Mouse (Mus musculus): ENCODE measurements at regions not wholly inside any gene's neighbourhood (a gene's known extent, or its start where the extent isn't known, plus 50 kb on each side); places are given as distances from the start of the nearest gene placed in this dataset.
A peak's percentile ranks its signal among the peaks of the same experiment; 100 is the strongest.

DNA sequence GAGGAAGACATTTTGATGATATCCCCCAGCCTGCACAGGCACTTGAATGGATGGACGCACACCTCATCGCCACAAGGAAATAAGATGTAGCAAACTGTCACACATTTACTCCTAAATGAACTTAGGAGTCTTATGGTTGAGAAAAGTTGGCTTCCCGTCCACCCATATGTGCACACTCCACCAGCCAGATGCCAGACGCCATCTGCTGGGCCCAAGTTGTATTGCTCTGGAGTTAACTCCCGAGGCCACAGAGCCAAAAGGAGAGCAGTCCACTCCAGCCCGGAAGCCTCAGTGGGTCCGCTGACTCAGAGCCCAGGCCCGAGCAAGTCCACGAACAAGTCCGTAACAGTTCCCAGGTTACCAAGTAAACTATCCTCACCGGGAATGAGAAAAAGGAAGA is 197.1 kb downstream of the Msrb3 start:
- in situ Hi-C loops (cut with MboI; ENCODE audit: low sequenced_read_pairs in 2 of 2, unreplicated experiment in 2 of 2), result no loop called here
- H3K27ac ChIP-seq (ENCODE audit: insufficient read depth, low read depth, low read length, poor library complexity, severe bottlenecking), result no peak overlapping the region
- TF ChIP-seq HCFC1 (IDR thresholded peaks at IDR 0.05; ENCODE audit: borderline replicate concordance, insufficient read depth, low read length) (no peak), ZC3H11A (IDR thresholded peaks at IDR 0.05; ENCODE audit: borderline replicate concordance, low read depth, low read length) (peak; percentile 75; the same call in 1 of the 2 replicates)
- H3K9ac ChIP-seq (ENCODE audit: insufficient read depth, low read depth, low read length, poor library complexity, severe bottlenecking), result no peak overlapping the region
- H3K4me3 ChIP-seq (ENCODE audit: insufficient read depth in 1 of 2, low read depth in 1 of 2, low read length in 2 of 2, poor library complexity in 1 of 2, severe bottlenecking in 1 of 2), result no peak overlapping the region
- H3K4me1 ChIP-seq (ENCODE audit: control insufficient read depth in 2 of 2, insufficient read depth in 2 of 2, low read length in 2 of 2, poor library complexity in 1 of 2), result peaks cover 0 to 2% of the 10 kb centered on the region in 2 experiments; a peak in 1 of 4 replicates
- H3K9me3 ChIP-seq (ENCODE audit: control insufficient read depth, insufficient read depth, low read depth, low read length), result no peaks in the 10 kb centered on the region
- DNase-seq (ENCODE audit: low read depth, low spot score), result no peak
- H3K36me3 ChIP-seq (ENCODE audit: control insufficient read depth, insufficient read depth, low read length, poor library complexity, severe bottlenecking), result no peaks in the 10 kb centered on the region

DNA sequence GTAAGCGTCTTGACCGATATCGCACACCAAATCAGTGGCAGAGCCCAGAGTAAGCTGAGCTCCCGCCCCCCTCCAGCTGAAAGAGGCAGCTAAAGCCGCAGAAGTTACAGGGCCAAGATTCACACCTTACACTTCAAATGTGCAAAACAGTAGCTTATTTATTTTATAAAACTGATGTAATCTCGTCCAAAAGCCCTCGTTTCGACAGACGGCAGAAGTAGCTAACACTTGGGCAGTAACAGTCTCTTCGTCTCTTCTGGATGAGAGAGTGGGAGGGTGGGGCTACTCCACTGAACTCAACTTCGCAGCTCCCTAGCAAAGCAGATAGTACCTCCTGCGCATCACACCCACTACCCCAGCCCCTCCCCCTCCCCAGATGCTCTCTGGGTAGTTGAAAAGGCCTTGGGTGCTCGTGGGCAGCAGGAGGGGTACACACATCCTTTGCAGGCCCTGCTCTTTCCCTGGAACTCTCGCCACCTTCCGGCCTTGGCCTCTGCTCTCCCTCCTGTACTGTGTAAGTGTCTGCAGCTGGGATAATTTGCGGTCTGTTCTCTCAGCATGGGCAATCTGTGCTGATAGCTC is 201.5 kb downstream of the Msrb3 start:
- in situ Hi-C loops (cut with MboI; ENCODE audit: low sequenced_read_pairs in 2 of 2, unreplicated experiment in 2 of 2), result no loop called here
- no peak for DNase-seq (ENCODE audit: low read depth, low spot score)
- Histone ChIP-seq H3K4me3 (ENCODE audit: insufficient read depth in 1 of 2, low read depth in 1 of 2, low read length in 2 of 2, poor library complexity in 1 of 2, severe bottlenecking in 1 of 2) (no peak overlapping the region), H3K9me3 (ENCODE audit: control insufficient read depth, insufficient read depth, low read depth, low read length) (no peaks in the 10 kb centered on the region), H3K4me1 (ENCODE audit: control insufficient read depth in 2 of 2, insufficient read depth in 2 of 2, low read length in 2 of 2, poor library complexity in 1 of 2) (peaks cover 0 to 4% of the 10 kb centered on the region in 2 experiments; a peak in 2 of 4 replicates), H3K36me3 (ENCODE audit: control insufficient read depth, insufficient read depth, low read length, poor library complexity, severe bottlenecking) (no peaks in the 10 kb centered on the region), H3K9ac (ENCODE audit: insufficient read depth, low read depth, low read length, poor library complexity, severe bottlenecking) (no peak overlapping the region), H3K27ac (ENCODE audit: insufficient read depth, low read depth, low read length, poor library complexity, severe bottlenecking) (no peak overlapping the region)
- no peak for TF ChIP-seq MAFK (IDR thresholded peaks at IDR 0.05; ENCODE audit: insufficient read depth, low read depth, low read length)

DNA sequence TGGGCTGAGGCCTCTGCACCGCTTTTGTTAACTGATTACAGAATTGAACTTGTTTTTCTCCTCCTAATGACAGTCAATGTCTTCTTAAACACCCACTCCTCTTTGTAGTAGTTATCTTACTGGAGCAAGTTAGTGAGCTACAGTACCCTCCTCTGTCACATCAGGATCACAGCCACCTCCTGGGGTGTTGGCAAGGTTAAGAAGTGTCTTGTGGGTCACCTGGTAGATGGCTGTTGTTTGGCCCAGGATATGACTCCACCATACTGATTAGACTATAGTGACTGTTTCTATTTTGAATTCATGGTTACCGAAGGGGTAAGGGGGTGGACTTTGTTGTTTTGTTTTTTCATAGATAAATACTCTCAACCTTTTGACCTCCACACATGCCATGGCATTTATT is 202.4 kb downstream of the Msrb3 start:
- DNase-seq (ENCODE audit: low read depth, low spot score), result no peak
- in situ Hi-C loops (cut with MboI; ENCODE audit: low sequenced_read_pairs in 2 of 2, unreplicated experiment in 2 of 2), result no loop called here

GRCm38 (mm10) chr10:120694472-120694871 is 204.4 kb downstream of the Msrb3 start:
- no peaks in the 10 kb centered on the region for H3K9me3 ChIP-seq (ENCODE audit: control insufficient read depth, insufficient read depth, low read depth, low read length)
- no peak overlapping the region for H3K9ac ChIP-seq (ENCODE audit: insufficient read depth, low read depth, low read length, poor library complexity, severe bottlenecking)
- no peak for TF ChIP-seq ZC3H11A (IDR thresholded peaks at IDR 0.05; ENCODE audit: borderline replicate concordance, low read depth, low read length)
- TF ChIP-seq MAFK (IDR thresholded peaks at IDR 0.05; ENCODE audit: insufficient read depth, low read depth, low read length), result no peak
- TF ChIP-seq CHD2 (IDR thresholded peaks at IDR 0.05; ENCODE audit: low read depth, low read length), result 0 out of 2 replicates have a peak, but pooled peaks have one; percentile 13
- no peak for TF ChIP-seq HCFC1 (IDR thresholded peaks at IDR 0.05; ENCODE audit: borderline replicate concordance, insufficient read depth, low read length)
- TF ChIP-seq ZNF384 (IDR thresholded peaks at IDR 0.05; ENCODE audit: low read depth, low read length), result no peak
- no peak overlapping the region for H3K27ac ChIP-seq (ENCODE audit: insufficient read depth, low read depth, low read length, poor library complexity, severe bottlenecking)
- H3K4me3 ChIP-seq (ENCODE audit: insufficient read depth in 1 of 2, low read depth in 1 of 2, low read length in 2 of 2, poor library complexity in 1 of 2, severe bottlenecking in 1 of 2), result no peak overlapping the region
- in situ Hi-C loops (cut with MboI; ENCODE audit: low sequenced_read_pairs in 2 of 2, unreplicated experiment in 2 of 2), result no loop called here
- H3K36me3 ChIP-seq (ENCODE audit: control insufficient read depth, insufficient read depth, low read length, poor library complexity, severe bottlenecking), result no peaks in the 10 kb centered on the region
- peaks cover 0 to 4% of the 10 kb centered on the region in 2 experiments; a peak in 2 of 4 replicates for H3K4me1 ChIP-seq (ENCODE audit: control insufficient read depth in 2 of 2, insufficient read depth in 2 of 2, low read length in 2 of 2, poor library complexity in 1 of 2)
- no peak for DNase-seq (ENCODE audit: low read depth, low spot score)

More for the DNA sequence above, 202.4 kb downstream of the Msrb3 start:
- no peaks in the 10 kb centered on the region for H3K36me3 ChIP-seq (ENCODE audit: control insufficient read depth, insufficient read depth, low read length, poor library complexity, severe bottlenecking)
- TF ChIP-seq MAFK (IDR thresholded peaks at IDR 0.05; ENCODE audit: insufficient read depth, low read depth, low read length), result no peak
- no peak for TF ChIP-seq HCFC1 (IDR thresholded peaks at IDR 0.05; ENCODE audit: borderline replicate concordance, insufficient read depth, low read length)
- TF ChIP-seq ZC3H11A (IDR thresholded peaks at IDR 0.05; ENCODE audit: borderline replicate concordance, low read depth, low read length), result no peak
- no peak for TF ChIP-seq CHD2 (IDR thresholded peaks at IDR 0.05; ENCODE audit: low read depth, low read length)
- no peak for TF ChIP-seq ZNF384 (IDR thresholded peaks at IDR 0.05; ENCODE audit: low read depth, low read length)
- H3K4me1 ChIP-seq (ENCODE audit: control insufficient read depth in 2 of 2, insufficient read depth in 2 of 2, low read length in 2 of 2, poor library complexity in 1 of 2), result peaks cover 0 to 4% of the 10 kb centered on the region in 2 experiments; a peak in 2 of 4 replicates
- no peak overlapping the region for H3K9ac ChIP-seq (ENCODE audit: insufficient read depth, low read depth, low read length, poor library complexity, severe bottlenecking)
- no peaks in the 10 kb centered on the region for H3K9me3 ChIP-seq (ENCODE audit: control insufficient read depth, insufficient read depth, low read depth, low read length)
- no peak overlapping the region for H3K4me3 ChIP-seq (ENCODE audit: insufficient read depth in 1 of 2, low read depth in 1 of 2, low read length in 2 of 2, poor library complexity in 1 of 2, severe bottlenecking in 1 of 2)
- H3K27ac ChIP-seq (ENCODE audit: insufficient read depth, low read depth, low read length, poor library complexity, severe bottlenecking), result no peak overlapping the region

DNA sequence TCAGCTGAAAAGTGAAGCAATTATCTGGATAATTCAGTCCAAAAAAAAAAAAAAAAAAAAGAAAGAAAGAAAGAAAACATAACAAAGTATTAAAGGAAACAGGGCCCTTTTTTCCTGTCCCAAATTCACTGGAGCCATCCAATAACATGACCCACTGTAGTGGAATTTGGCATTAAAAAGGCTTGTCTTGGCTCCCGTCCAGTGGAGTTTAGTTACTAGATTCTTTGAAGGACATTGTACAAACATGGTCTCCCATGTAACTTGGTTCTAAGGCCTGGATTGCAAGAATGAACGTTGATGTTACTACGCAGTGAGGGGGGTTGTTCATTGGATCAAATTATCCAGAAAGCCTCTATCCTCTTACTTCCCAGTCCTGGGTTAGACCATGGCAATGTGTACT is 207.4 kb downstream of the Msrb3 start:
- Histone ChIP-seq H3K27ac (ENCODE audit: insufficient read depth, low read depth, low read length, poor library complexity, severe bottlenecking) (no peak overlapping the region), H3K4me1 (ENCODE audit: control insufficient read depth in 2 of 2, insufficient read depth in 2 of 2, low read length in 2 of 2, poor library complexity in 1 of 2) (peaks cover 0 to 1% of the 10 kb centered on the region in 2 experiments; a peak in 1 of 4 replicates), H3K9ac (ENCODE audit: insufficient read depth, low read depth, low read length, poor library complexity, severe bottlenecking) (no peak overlapping the region), H3K9me3 (ENCODE audit: control insufficient read depth, insufficient read depth, low read depth, low read length) (no peaks in the 10 kb centered on the region), H3K36me3 (ENCODE audit: control insufficient read depth, insufficient read depth, low read length, poor library complexity, severe bottlenecking) (no peaks in the 10 kb centered on the region), H3K4me3 (ENCODE audit: insufficient read depth in 1 of 2, low read depth in 1 of 2, low read length in 2 of 2, poor library complexity in 1 of 2, severe bottlenecking in 1 of 2) (no peak overlapping the region)
- no peak for TF ChIP-seq HCFC1 (IDR thresholded peaks at IDR 0.05; ENCODE audit: borderline replicate concordance, insufficient read depth, low read length)
- TF ChIP-seq ZNF384 (IDR thresholded peaks at IDR 0.05; ENCODE audit: low read depth, low read length), result no peak
- TF ChIP-seq ZC3H11A (IDR thresholded peaks at IDR 0.05; ENCODE audit: borderline replicate concordance, low read depth, low read length), result no peak
- no peak for TF ChIP-seq MAFK (IDR thresholded peaks at IDR 0.05; ENCODE audit: insufficient read depth, low read depth, low read length)
- TF ChIP-seq CHD2 (IDR thresholded peaks at IDR 0.05; ENCODE audit: low read depth, low read length), result no peak
- in situ Hi-C loops (cut with MboI; ENCODE audit: low sequenced_read_pairs in 2 of 2, unreplicated experiment in 2 of 2), result no loop called here
- no peak for DNase-seq (ENCODE audit: low read depth, low spot score)

Data from ES-E14 (cell line).